Mouse (Mus musculus) telencephalon, adult 2 months (tissue): Measurements from ENCODE around the gene Tbx5.

Experiments used
- DNase-seq: peaks from one replicate; pipeline ENCODE4 v3.0.0-alpha.2; 2011; ENCODE audit warnings: low read depth, low spot score

Tbx5 gene

DNA sequence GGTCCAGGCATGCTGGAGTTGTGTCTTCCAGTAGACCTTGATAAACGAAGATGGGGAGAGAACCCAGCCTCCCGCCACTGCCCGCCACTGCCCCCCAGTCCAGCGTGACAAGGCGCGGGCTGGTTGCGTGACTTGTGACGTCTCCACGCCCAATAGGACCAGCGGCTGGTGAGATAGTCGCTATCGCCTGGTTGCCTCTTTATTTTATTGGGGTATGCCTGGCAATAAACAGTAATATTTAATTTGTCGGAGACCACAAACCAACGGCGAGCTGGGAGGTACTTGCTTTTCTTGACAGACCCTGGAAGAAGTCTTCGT, at the start of gene Tbx5:
Gene Tbx5 (plus strand): TSS at position 190 of the 318 bp plus-strand sequence.
- DNase-seq, result no peak

DNA sequence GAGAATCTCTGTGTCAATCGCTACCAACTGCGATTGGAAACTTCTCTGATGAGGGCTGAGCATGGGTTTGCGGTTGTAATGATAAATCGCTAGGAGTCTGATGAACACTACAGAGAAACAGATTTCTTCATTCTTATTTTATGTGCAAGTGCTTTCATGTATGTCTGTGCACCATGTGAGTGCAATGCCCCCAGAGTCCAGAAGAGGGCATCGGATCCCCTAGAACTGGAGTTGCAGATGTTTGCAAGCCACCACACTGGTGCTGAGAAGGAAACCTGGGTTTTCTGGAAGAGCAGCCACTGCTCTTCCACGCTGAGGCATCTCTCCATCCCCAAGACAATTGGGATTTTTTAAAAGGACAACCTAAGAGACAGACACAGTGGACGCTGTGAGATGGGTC, 46.5 kb upstream of the Tbx5 start:
- DNase-seq, result no peak

DNA sequence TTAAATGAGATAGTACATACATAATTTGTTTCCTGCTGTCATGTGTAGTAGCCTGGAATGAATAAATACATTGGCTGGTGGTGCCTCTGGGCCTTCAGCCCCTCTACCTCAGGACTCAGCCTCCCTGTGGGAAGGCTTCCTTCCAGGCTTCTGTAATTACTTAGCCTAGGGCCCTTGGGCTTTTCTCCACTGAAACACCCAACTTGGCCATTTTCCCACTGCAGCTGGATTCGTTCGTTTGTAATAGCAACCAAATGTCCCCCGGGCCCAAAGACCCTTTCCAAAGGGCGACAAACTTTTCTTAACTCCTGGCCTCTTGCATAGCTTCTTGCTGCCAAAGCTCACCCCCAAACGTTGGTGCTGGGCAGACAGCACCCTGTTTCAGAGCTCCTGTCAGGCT, 40.8 kb upstream of the Tbx5 start:
- no peak for DNase-seq

DNA sequence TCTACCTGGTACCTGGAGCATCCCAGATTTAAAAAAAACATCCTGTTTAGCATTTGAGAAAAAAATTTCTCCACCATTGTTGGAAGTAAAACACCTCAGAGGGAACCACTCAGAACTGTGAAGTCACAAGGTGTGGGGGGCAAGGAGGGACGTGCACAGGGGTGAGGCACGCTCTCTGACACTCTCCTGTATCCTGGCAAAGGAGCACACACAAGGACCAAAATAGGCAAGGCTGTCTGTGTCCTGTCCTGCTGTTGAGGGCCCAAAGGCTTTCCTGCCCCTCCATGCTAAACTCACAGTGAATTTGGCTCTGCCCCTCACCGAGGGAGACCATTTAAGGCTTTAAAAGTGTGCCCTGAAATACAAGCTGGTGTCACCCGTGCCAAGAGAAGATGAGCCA, 38.5 kb upstream of the Tbx5 start:
- DNase-seq, result no peak

DNA sequence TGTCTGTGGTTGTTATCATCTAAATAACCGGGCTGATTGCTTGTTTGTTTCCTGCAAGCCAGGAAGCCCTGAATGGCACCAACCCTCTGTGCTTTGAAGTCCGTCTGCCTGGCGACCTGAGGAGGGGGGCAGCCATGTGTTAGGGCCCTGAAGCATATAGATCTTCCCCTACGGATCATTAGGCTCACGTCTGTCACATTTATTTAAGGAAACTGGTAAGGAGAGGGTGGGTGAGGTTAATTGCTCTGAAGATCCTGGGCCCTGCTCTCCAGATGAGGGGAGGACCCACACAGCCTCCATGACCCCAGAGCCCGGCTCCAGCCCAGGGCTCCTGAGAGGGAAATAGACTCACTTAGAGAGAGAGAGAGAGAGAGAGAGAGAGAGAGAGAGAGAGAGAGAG, 37.1 kb upstream of the Tbx5 start:
- DNase-seq, result no peak

DNA sequence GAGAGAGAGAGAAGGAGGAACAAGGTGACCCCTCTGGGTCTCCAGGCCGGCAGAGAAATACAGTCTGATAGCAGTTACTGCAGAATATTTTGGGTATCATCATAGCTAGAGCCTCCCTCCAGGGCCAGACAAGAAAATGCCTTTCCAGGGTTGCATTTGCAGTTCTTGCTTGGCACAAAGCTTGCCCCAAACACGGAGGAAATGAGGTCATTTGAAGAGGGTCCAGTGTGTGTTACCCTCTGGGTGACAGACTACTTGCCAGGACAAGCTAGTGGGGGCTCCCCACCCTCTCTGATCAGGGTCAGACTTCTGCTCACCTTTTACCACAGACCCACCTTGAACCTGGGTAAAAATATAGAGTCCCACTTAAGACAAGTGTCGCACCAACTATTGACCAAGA, 36.7 kb upstream of the Tbx5 start:
- no peak for DNase-seq

- DNase-seq, result no peak
Observed at GRCm38 (mm10) chr5:119796443-119797160, 35.9 kb upstream of the Tbx5 start.

- DNase-seq, result no peak
Observed at GRCm38 (mm10) chr5:119797580-119798150, 34.8 kb upstream of the Tbx5 start.

DNA sequence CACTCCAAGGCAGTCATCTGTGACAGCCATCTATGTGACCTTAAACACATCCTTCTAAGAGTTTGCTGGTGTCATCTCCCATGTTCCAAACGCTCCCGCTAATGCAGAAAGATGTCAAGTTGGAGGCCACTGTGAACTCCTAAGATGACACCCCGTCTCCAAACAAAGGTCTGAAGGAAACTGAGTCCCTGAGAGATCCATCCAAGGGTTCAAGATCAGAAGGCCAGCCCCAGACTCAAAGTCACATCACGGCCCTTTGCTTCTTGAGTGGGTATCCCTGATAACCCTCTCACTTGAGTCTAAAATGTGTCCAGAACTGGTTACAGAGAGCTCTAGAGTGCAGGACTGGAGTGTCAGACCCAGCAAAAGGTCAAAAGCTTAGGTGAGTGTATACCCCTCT, 34.2 kb upstream of the Tbx5 start:
- no peak for DNase-seq

DNA sequence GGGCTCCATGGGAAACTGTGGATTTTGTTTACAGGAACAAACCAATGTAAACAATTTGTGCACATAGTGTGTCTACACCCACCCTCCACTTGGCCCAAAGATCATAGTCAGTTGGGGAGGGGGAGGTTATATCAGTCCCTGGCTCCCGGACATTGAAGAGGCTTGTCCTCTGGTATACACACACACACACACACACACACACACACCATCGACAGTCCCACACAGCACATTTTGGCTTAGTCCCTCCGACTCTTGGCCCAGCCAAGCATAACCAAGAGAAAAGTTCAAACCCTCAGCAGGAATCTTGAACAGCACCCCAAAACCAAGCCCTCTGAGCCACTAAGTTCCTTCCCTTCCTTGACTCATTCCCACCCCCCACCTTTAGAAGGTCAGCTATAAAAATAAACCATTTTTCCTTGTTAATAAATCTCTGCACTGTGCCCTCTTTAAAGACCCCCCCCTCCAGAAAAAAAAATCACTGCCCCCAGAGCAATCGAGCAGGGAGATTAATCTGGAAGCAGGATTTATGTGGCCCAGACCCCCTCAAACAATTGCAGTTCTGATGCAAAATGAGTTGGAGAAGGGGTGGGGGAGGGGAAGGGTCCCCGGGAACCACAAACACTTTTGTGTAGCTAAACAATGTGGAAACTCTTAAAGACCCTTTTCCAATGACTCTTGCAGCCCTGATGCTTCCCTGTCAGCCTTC, 33.6 kb upstream of the Tbx5 start:
- DNase-seq, result no peak

GRCm38 (mm10) chr5:119799419-119800242, 32.8 kb upstream of the Tbx5 start:
- no peak for DNase-seq

- no peak for DNase-seq
Observed at GRCm38 (mm10) chr5:119800243-119800665, 32.2 kb upstream of the Tbx5 start.

- DNase-seq, result no peak
Observed at GRCm38 (mm10) chr5:119802617-119803410, 29.7 kb upstream of the Tbx5 start.

- no peak for DNase-seq
Observed at GRCm38 (mm10) chr5:119803411-119804251, 28.8 kb upstream of the Tbx5 start.

GRCm38 (mm10) chr5:119804301-119805039, 28.0 kb upstream of the Tbx5 start:
- DNase-seq, result no peak

DNA sequence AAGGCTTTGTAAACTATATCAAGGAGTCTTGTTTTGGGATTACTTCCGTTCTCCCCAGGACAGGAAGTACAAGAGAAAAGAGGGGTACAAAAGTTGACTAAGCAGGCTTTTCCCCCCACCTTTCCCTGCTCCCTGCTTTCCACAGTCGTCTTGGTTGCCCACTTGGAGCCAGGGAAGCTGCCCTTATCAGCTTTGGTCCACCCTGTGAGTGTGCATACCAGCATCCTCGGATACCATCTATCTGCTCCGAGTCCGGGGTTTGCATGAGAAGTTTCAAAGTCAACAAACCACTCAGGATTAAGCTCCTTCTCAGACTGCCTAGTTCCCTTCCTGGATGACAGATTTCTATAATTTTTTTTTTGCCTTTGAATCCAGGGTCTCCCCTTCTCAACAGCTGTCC, 26.8 kb upstream of the Tbx5 start:
- DNase-seq, result no peak

DNA sequence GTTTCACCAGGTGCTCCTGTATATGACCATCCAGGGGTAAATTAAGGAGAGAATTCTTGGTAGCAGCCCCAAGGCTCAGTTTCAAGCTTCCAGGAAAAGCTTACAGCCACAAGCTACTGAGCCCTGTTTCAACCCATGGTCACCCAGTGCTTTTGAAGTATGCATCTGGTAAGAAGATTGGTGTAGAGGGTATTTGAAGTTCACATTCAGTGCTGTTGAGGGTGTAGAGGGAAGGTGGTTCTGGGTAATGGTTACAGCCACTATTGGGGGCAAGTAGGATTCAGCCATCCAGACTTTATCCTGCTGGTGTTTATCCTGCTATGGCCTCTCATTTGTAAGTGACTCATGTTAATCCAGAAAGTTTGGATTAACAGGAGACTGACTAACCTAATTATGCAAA, 26.0 kb upstream of the Tbx5 start:
- DNase-seq, result no peak

GRCm38 (mm10) chr5:119807481-119808183, 24.8 kb upstream of the Tbx5 start:
- DNase-seq, result no peak

GRCm38 (mm10) chr5:119808713-119809112, 23.8 kb upstream of the Tbx5 start:
- DNase-seq, result no peak
